Mouse (Mus musculus) neural tube, embryonic 11.5 days (tissue): ENCODE measurements around the gene Usp39. TPM values are rescaled to one million over a fixed set of nuclear protein-coding genes. Genes with fewer than 3 reads are reported as not detected.
A peak's percentile ranks its signal among the peaks of the same experiment; 100 is the strongest.

Experiments used
- ATAC-seq: fragments of 200-750 bp; cut with Nextera tagmentation; 2 replicates; pipeline ENCODE4 v1.8.0; 2017; ENCODE audit warnings: moderate number of reproducible peaks, mild to moderate bottlenecking, moderate TSS enrichment, moderate library complexity; ENCODE audit not compliant: insufficient read depth, low FRiP score, low TSS enrichment
- DNase-seq: peaks from one replicate; pipeline ENCODE4 v3.0.0-alpha.2; 2015; ENCODE audit warnings: low spot score
- H3K27ac ChIP-seq: fragments of 300-500 bp; sonication (generic); 2 replicates; pipeline ENCODE4 v1.5.1; 2014; ENCODE audit warnings: low read depth, mild to moderate bottlenecking, low read length
- H3K27me3 ChIP-seq: fragments of 300-500 bp; sonication (generic); 2 replicates; pipeline ENCODE4 v1.6.1; 2014; ENCODE audit warnings: mild to moderate bottlenecking, low read length, mixed read lengths; ENCODE audit not compliant: control insufficient read depth, insufficient read depth
- H3K36me3 ChIP-seq: fragments of 300-500 bp; sonication (generic); 2 replicates; pipeline ENCODE4 v1.6.1; 2014; ENCODE audit warnings: mild to moderate bottlenecking, low read length, moderate library complexity, mixed read lengths; ENCODE audit not compliant: control insufficient read depth, insufficient read depth
- H3K4me1 ChIP-seq: fragments of 300-500 bp; sonication (generic); 2 replicates; pipeline ENCODE4 v1.6.1; 2014; ENCODE audit warnings: low read length, mixed read lengths; ENCODE audit not compliant: control insufficient read depth, insufficient read depth
- H3K4me2 ChIP-seq: fragments of 300-500 bp; sonication (generic); 2 replicates; pipeline ENCODE4 v1.6.1; 2014; ENCODE audit warnings: low read depth, mild to moderate bottlenecking, moderate library complexity
- H3K4me3 ChIP-seq: fragments of 300-500 bp; sonication (generic); 2 replicates; pipeline ENCODE4 v1.5.1; 2014; ENCODE audit warnings: low read depth, low read length
- H3K9ac ChIP-seq: fragments of 300-500 bp; sonication (generic); 2 replicates; pipeline ENCODE4 v1.6.1; 2014; ENCODE audit warnings: mild to moderate bottlenecking, low read length
- H3K9me3 ChIP-seq: fragments of 300-500 bp; sonication (generic); 2 replicates; pipeline ENCODE4 v1.6.1; 2016; ENCODE audit warnings: low read length; ENCODE audit not compliant: control insufficient read depth
- WGBS: fragments of 180-500 bp; shearing (Covaris S2); extraction: QIAGEN DNeasy Blood & Tissue Kit; methylation state at CpG from one replicate; pipeline ENCODE4 v1.1.7; 2014; 5-methylcytosine and 5-hydroxymethylcytosine counted together
- polyA plus RNA-seq: library from polyadenylated mRNA; unstranded; fragments of >200 nt; fragmentation: Nextera tagmentation; extraction: Ambion mirVana; gene quantifications from 2 replicates; pipeline ENCODE4 v1.2.1, GENCODE M21; 2014

The Usp39 gene
- polyA plus RNA-seq, 1 experiment from 2014 or later = 95.7 TPM

DNA sequence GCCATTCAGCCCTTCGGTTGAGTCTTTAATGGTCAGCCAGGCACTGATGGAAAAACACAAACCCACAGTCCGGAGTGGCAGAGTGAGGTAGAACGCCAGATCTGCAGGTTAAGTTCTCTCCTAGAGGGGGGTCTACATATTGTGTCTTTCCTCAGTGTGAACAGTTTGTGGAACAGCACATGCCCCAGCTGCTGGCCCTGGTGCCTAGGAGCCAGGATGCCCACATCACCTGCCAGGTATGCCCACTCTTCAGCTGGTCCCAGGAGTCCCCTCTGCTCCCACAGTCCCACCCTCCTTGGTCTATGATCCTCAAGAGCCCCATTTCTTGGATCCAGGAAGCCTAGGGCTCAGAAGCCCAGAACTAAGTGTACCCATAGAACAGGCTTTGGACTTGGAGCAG is 32.8 kb downstream of the Usp39 start:
- Histone ChIP-seq H3K9me3 (no peaks in the 10 kb centered on the region), H3K27ac (no peak overlapping the region), H3K36me3 (peaks cover 2% of the 10 kb centered on the region; the same call in 1 of the 2 replicates), H3K9ac (no peak overlapping the region), H3K4me1 (no peaks in the 10 kb centered on the region), H3K4me2 (no peak overlapping the region), H3K27me3 (no peaks in the 10 kb centered on the region), H3K4me3 (no peak overlapping the region)
- 94% methylated on average over 3 of the region's 3 CpGs for WGBS
- ATAC-seq (no peak), DNase-seq (no peak)

DNA sequence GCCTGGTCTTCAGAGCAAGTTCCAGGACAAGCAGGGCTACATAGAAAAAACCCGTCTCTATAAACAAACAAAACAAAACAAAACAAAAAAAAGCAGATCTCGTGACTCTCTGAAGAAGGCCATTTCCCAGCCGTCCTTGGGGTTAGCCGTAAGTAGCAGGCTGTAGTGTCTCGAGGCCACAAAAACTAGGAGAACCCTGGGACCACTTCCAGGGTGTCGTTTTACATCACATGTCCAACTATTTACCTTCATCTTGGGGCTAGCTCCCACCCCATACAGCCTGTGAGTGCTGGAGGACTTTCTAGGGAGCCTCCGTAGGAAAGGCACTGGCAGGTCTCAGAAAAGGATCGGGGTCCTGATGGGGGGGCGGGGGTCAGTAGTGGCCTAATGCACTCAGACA is 41.5 kb downstream of the Usp39 start:
- Histone ChIP-seq H3K4me2 (no peak overlapping the region), H3K9ac (no peak overlapping the region), H3K4me3 (no peak overlapping the region), H3K36me3 (no peaks in the 10 kb centered on the region), H3K9me3 (no peaks in the 10 kb centered on the region), H3K27ac (no peak overlapping the region), H3K4me1 (no peaks in the 10 kb centered on the region), H3K27me3 (no peaks in the 10 kb centered on the region)
- ATAC-seq = no peak
- WGBS = 57% methylated on average over 9 of the region's 9 CpGs
- DNase-seq = no peak

DNA sequence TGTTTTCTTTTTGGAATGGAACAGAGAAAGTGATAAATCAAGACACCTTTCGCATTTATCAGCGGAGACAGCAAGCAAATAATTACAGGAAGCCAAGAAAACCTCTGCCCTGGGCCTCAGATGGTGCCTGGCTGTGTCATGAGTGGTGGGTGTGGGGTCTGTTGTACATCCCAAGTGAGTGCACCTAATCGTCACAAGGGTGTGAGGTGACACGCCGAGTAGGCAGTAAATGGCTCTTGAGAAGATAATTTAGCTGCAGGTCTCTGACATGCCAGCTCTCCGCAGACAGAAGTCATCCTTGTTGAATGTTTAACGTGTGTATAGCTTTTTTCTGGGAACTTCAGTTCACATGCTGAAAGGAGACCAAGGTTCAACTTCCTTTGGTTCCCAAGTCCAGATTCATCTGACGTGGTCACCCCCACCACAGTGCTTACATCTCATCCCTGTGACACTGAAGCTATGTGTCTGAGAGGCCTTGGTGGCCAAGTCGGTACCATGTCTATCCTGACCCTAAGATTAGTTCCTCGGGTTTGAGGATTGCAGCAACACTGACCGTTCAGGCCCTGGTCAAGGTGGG is 42.5 kb downstream of the Usp39 start:
- H3K9me3 ChIP-seq = no peaks in the 10 kb centered on the region
- no peaks in the 10 kb centered on the region for H3K27me3 ChIP-seq
- DNase-seq (no peak), ATAC-seq (no peak)
- no peaks in the 10 kb centered on the region for H3K36me3 ChIP-seq
- H3K4me2 ChIP-seq = no peak overlapping the region
- H3K4me3 ChIP-seq = no peak overlapping the region
- H3K9ac ChIP-seq = no peak overlapping the region
- 79% methylated on average over 11 of the region's 11 CpGs for WGBS
- H3K4me1 ChIP-seq = no peaks in the 10 kb centered on the region
- H3K27ac ChIP-seq = no peak overlapping the region

DNA sequence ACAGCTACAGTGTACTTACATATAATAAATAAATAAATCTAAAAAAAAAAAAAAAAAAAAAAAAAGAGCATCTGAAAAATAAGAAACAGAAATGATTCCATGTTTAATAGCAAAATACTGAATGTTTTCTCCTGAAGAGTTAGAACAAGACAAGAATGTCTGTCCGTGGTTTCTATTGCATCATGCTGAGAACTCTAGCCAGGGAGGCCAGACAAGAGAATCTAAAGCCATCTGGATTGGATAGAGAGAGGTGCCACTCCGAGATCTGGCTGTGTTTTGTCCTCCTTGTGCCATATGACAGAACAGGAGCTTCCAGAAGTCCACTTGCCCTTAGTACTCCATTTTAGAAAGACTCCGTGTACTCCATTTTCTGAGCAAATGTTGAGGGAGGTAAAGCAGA is 47.2 kb downstream of the Usp39 start:
- Histone ChIP-seq H3K27ac (no peak overlapping the region), H3K4me2 (no peak overlapping the region), H3K4me3 (no peak overlapping the region), H3K9ac (no peak overlapping the region), H3K9me3 (no peaks in the 10 kb centered on the region), H3K27me3 (no peaks in the 10 kb centered on the region), H3K36me3 (no peaks in the 10 kb centered on the region), H3K4me1 (no peaks in the 10 kb centered on the region)
- ATAC-seq (no peak), DNase-seq (no peak)
- WGBS = 82% methylated on average over 3 of the region's 3 CpGs

DNA sequence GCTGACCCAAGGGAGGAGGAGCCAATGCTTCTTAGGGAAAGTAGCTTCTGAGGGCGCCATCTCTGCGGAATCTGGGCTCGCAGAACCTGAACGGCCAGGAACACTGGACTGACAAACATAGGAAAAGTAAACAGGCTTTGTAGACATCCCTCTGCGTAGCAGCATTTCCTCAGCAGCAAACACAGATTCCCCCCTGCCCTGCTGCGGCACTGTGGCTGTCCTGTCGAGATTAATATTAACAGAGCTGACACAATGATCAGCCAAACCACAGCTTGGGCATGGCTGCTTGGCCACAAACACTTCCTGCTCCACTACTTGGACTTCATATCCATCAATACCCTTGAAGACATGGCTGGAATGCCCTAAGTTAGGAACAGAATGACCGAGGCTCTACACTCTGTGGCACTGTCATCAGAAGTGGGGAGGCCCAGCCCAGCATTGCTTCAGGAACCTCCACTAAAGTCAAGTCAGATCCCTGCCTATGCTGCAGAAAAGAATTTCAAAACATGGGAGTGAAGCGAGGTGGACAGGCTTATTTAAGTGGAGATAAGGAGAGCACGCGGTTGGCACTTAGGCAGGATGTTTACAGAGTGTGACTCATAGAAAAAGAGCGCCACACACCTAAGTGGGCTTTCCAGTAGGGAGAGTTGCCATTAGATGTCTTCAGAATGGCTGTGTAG is 51.9 kb downstream of the Usp39 start:
- no peak overlapping the region for H3K27ac ChIP-seq
- H3K4me2 ChIP-seq = no peak overlapping the region
- no peaks in the 10 kb centered on the region for H3K27me3 ChIP-seq
- H3K4me3 ChIP-seq = no peak overlapping the region
- no peaks in the 10 kb centered on the region for H3K9me3 ChIP-seq
- WGBS = 85% methylated on average over 12 of the region's 12 CpGs
- DNase-seq = no peak
- H3K9ac ChIP-seq = no peak overlapping the region
- no peaks in the 10 kb centered on the region for H3K36me3 ChIP-seq
- no peaks in the 10 kb centered on the region for H3K4me1 ChIP-seq
- ATAC-seq = no peak

DNA sequence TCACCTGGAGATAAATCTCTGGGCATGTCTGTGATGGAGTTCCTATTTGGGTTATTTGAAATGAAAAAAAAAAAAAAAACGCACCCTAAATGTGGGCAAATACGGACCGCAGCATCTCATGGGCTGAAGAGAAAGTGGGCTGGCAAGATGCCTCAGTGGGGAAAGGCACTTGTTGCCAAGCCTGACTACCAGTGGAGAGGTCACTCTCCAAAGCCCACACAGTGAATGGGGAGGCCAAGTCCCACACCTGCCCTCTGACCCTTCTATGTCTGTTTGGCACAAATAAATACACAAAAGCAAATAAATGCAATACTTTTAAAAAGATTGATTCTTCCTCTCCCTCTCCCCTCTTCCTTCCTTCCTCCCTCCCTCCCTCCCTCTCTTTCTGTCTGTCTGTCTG is 55.5 kb downstream of the Usp39 start:
- H3K9me3 ChIP-seq = no peaks in the 10 kb centered on the region
- 93% methylated on average over 3 of the region's 3 CpGs for WGBS
- no peak for DNase-seq
- H3K4me1 ChIP-seq = no peaks in the 10 kb centered on the region
- no peaks in the 10 kb centered on the region for H3K27me3 ChIP-seq
- ATAC-seq = no peak
- H3K36me3 ChIP-seq = no peaks in the 10 kb centered on the region
- H3K9ac ChIP-seq = no peak overlapping the region
- no peak overlapping the region for H3K4me3 ChIP-seq
- no peak overlapping the region for H3K27ac ChIP-seq
- H3K4me2 ChIP-seq = no peak overlapping the region

DNA sequence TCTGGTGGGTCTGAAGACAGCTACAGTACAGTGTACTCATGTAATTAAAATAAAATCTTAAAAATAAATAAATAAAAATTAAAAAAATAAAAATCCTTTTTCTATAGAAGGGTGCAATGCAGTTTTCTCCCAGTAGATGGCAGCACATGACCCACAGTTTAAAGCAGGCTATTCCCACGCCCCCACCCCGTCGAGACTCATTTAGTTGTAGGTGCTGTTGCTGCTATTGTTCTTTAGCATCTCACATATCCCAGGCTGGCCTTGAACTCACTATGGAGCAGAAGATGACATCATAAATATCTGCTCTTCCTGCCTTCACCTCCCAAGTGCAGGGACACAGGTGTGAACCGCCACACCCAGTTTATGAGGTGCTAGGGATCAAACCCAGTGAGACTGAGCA is 61.1 kb downstream of the Usp39 start:
- 20% methylated on average over 4 of the region's 4 CpGs for whole genome bisulfite sequencing
- Histone ChIP-seq H3K4me1 (no peaks in the 10 kb centered on the region), H3K27ac (no peak overlapping the region), H3K36me3 (no peaks in the 10 kb centered on the region), H3K4me2 (no peak overlapping the region), H3K9me3 (no peaks in the 10 kb centered on the region), H3K4me3 (no peak overlapping the region), H3K9ac (no peak overlapping the region), H3K27me3 (no peaks in the 10 kb centered on the region)
- no peak for ATAC-seq
- DNase-seq = peak; percentile 40

DNA sequence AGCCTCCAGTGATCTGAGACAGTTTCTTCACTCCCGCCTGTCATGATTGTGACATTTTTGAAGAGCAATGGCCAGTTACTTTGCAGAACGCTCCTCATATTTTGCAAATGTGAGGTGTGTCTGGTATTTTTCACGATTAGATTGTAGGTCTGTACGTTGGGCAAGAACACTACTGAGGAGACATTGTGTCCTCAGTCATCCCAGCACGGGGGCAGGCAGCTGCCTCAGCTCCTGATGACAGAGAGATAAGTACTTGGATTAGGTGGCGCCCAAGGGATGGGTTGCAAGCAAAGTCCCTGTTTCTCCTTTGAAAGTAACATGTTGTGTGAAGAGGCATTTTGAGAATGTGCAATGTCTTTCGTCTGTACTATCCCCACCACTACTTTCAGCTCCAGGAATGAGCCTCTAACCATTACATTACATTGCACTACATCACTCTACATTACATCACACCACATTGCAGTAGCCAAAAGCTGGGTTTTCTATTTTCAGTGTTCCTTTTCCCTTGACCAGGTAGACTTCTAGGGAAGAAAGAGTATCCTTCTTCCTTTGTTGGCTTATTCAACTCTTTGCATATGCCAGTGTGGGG is 64.5 kb downstream of the Usp39 start:
- H3K4me2 ChIP-seq = no peak overlapping the region
- no peaks in the 10 kb centered on the region for H3K36me3 ChIP-seq
- no peaks in the 10 kb centered on the region for H3K4me1 ChIP-seq
- H3K27ac ChIP-seq = no peak overlapping the region
- H3K4me3 ChIP-seq = no peak overlapping the region
- DNase-seq = no peak
- no peak for ATAC-seq
- no peaks in the 10 kb centered on the region for H3K9me3 ChIP-seq
- H3K9ac ChIP-seq = no peak overlapping the region
- 80% methylated on average over 7 of the region's 7 CpGs for WGBS
- H3K27me3 ChIP-seq = no peaks in the 10 kb centered on the region

DNA sequence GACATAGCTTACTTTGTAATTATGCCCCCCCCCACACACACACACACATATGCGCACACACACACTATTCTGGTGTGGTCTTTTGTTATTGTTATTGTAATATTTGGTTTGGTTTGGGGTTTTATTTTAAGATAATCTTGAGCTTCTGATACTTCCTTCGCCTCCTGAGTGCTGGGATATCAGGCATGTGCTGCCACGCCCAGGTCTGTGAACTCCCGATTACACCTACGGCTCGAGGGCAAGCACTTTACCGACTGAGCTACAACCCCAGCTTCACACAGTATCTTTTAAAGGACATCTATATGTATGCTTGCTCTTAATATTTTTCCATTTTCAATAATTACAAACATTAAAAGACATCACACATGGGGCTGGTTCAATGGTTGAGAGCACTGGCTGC is 65.5 kb downstream of the Usp39 start:
- H3K9me3 ChIP-seq = no peaks in the 10 kb centered on the region
- ATAC-seq = no peak
- no peak overlapping the region for H3K9ac ChIP-seq
- no peaks in the 10 kb centered on the region for H3K27me3 ChIP-seq
- 85% methylated on average over 7 of the region's 7 CpGs for WGBS
- no peaks in the 10 kb centered on the region for H3K36me3 ChIP-seq
- no peak overlapping the region for H3K4me2 ChIP-seq
- H3K4me3 ChIP-seq = no peak overlapping the region
- H3K27ac ChIP-seq = no peak overlapping the region
- no peak for DNase-seq
- no peaks in the 10 kb centered on the region for H3K4me1 ChIP-seq
